ENCODE assay signal across 15 mouse cellular contexts in genomic region chr1:120607576-120608400, GRCm38 (mm10). TPM values are rescaled to one million over a fixed set of nuclear protein-coding genes. Genes with fewer than 3 reads are reported as not detected.
DNase-seq lines count a peak whose midpoint lies in the region; ATAC-seq and TF ChIP-seq lines count a peak whose summit lies in the region.
"Had no signal": no experiment of that assay in that cellular context is flagged by ENCODE, and none has a peak within 500 bp of the region (broad histone marks: within the 10 kb centered on the region; RNA-seq: fewer than 3 reads in every experiment).

No protein-coding gene starts in this region.

- no peak for TF ChIP-seq CTCF in hindbrain, postnatal 0 days (IDR thresholded peaks at IDR 0.05; ENCODE audit: low read depth)
- TF ChIP-seq CTCF in midbrain, postnatal 0 days (IDR thresholded peaks at IDR 0.05): no peak

- peaks cover 100% of the 10 kb centered on the region for H3K27me3 ChIP-seq in forebrain, embryonic 10.5 days (ENCODE audit: poor library complexity, severe bottlenecking)
- peaks cover 97% of the 10 kb centered on the region for H3K27me3 ChIP-seq in forebrain, embryonic 12.5 days
- peaks cover 84% of the 10 kb centered on the region for H3K27me3 ChIP-seq in embryonic facial prominence, embryonic 11.5 days (ENCODE audit: control insufficient read depth, insufficient read depth, low read length)
- H3K27me3 ChIP-seq in hindbrain, postnatal 0 days (ENCODE audit: insufficient read depth, low read length): peaks cover 55% of the 10 kb centered on the region
- H3K27me3 ChIP-seq in midbrain, postnatal 0 days (ENCODE audit: insufficient read depth, low read length): peaks cover 43% of the 10 kb centered on the region

- WGBS in forebrain, embryonic 10.5 days: 4% methylated on average over 11 of the region's 11 CpGs
- 2% methylated on average over 11 of the region's 11 CpGs for whole genome bisulfite sequencing in forebrain, embryonic 12.5 days
- WGBS in embryonic facial prominence, embryonic 11.5 days: 3% methylated on average over 11 of the region's 11 CpGs
- WGBS in hindbrain, postnatal 0 days: 10% methylated on average over 11 of the region's 11 CpGs
- 15% methylated on average over 11 of the region's 11 CpGs for WGBS in midbrain, postnatal 0 days

- H3K36me3 ChIP-seq in forebrain, embryonic 10.5 days (replicated peaks): no peaks in the 10 kb centered on the region
- no peaks in the 10 kb centered on the region for H3K36me3 ChIP-seq in forebrain, embryonic 12.5 days (replicated peaks)
- no peaks in the 10 kb centered on the region for H3K36me3 ChIP-seq in embryonic facial prominence, embryonic 11.5 days (replicated peaks; ENCODE audit: control insufficient read depth, insufficient read depth, low read depth, low read length)
- H3K36me3 ChIP-seq in hindbrain, postnatal 0 days (ENCODE audit: insufficient read depth, low read length): no peaks in the 10 kb centered on the region
- H3K36me3 ChIP-seq in midbrain, postnatal 0 days (ENCODE audit: insufficient read depth, low read length): no peaks in the 10 kb centered on the region

- no peak overlapping the region for H3K27ac ChIP-seq in forebrain, embryonic 10.5 days
- no peak overlapping the region for H3K27ac ChIP-seq in forebrain, embryonic 12.5 days
- H3K27ac ChIP-seq in embryonic facial prominence, embryonic 11.5 days (replicated peaks; ENCODE audit: low read depth, low read length): no peak overlapping the region
- H3K27ac ChIP-seq in hindbrain, postnatal 0 days: no peak overlapping the region
- H3K27ac ChIP-seq in midbrain, postnatal 0 days (ENCODE audit: low read depth, low read length): peak overlapping the region; percentile 27

- DNase-seq in forebrain, embryonic 10.5 days (ENCODE audit: extremely low spot score, low spot score): peak; percentile 48
- peak; percentile 19 for DNase-seq in embryonic facial prominence, embryonic 11.5 days (ENCODE audit: low spot score)
- no peak for DNase-seq in hindbrain, postnatal 0 days (ENCODE audit: low spot score)
- no peak for DNase-seq in midbrain, postnatal 0 days (ENCODE audit: low spot score)
- no peak for DNase-seq in kidney, adult 9 months
- no peak for DNase-seq in frontal cortex, postnatal 14 days (ENCODE audit: low spot score in 2 of 2)
- DNase-seq: kidney, adult 11 months had no signal

- H3K4me3 ChIP-seq in forebrain, embryonic 10.5 days: no peak overlapping the region
- H3K4me3 ChIP-seq in forebrain, embryonic 12.5 days (replicated peaks): no peak overlapping the region
- no peak overlapping the region for H3K4me3 ChIP-seq in embryonic facial prominence, embryonic 11.5 days (ENCODE audit: low read depth, low read length)
- H3K4me3 ChIP-seq in hindbrain, postnatal 0 days (ENCODE audit: low read length): peak overlapping the region; percentile 53
- peak overlapping the region; percentile 51 for H3K4me3 ChIP-seq in midbrain, postnatal 0 days (ENCODE audit: low read depth, low read length)

- peaks cover 24% of the 10 kb centered on the region for H3K4me1 ChIP-seq in forebrain, embryonic 10.5 days
- H3K4me1 ChIP-seq in forebrain, embryonic 12.5 days: peaks cover 13% of the 10 kb centered on the region
- H3K4me1 ChIP-seq in embryonic facial prominence, embryonic 11.5 days (ENCODE audit: control insufficient read depth, insufficient read depth, low read length): peaks cover 4% of the 10 kb centered on the region; the same call in 1 of the 2 replicates
- no peaks in the 10 kb centered on the region for H3K4me1 ChIP-seq in hindbrain, postnatal 0 days (ENCODE audit: insufficient read depth, low read length)
- H3K4me1 ChIP-seq in midbrain, postnatal 0 days (ENCODE audit: insufficient read depth, low read length): no peaks in the 10 kb centered on the region

- no peak for ATAC-seq in forebrain, embryonic 12.5 days (ENCODE audit: low FRiP score)
- ATAC-seq in embryonic facial prominence, embryonic 11.5 days (replicated peaks; ENCODE audit: insufficient number of reproducible peaks, low FRiP score, low TSS enrichment, low read depth): no peak
- no peak for ATAC-seq in hindbrain, postnatal 0 days
- ATAC-seq in midbrain, postnatal 0 days (ENCODE audit: low FRiP score): no peak
- ATAC-seq in erythroid progenitor cell, adult 5-6 weeks (replicated peaks; ENCODE audit: low FRiP score, poor library complexity, severe bottlenecking): no peak

- no peak overlapping the region for H3K9ac ChIP-seq in forebrain, embryonic 12.5 days
- H3K9ac ChIP-seq in embryonic facial prominence, embryonic 11.5 days (replicated peaks; ENCODE audit: low read length): no peak overlapping the region
- no peak overlapping the region for H3K9ac ChIP-seq in hindbrain, postnatal 0 days (replicated peaks; ENCODE audit: low read length)
- H3K9ac ChIP-seq in midbrain, postnatal 0 days (replicated peaks; ENCODE audit: low read length, poor library complexity, severe bottlenecking): peak overlapping the region; percentile 30; the same call in 1 of the 2 replicates
- H3K9ac ChIP-seq: lung, embryonic 14.5 days had no signal

- H3K9me3 ChIP-seq in forebrain, embryonic 10.5 days: no peaks in the 10 kb centered on the region
- H3K9me3 ChIP-seq in forebrain, embryonic 12.5 days: no peaks in the 10 kb centered on the region
- H3K9me3 ChIP-seq in embryonic facial prominence, embryonic 11.5 days (replicated peaks; ENCODE audit: control insufficient read depth, low read length): no peaks in the 10 kb centered on the region
- H3K9me3 ChIP-seq in hindbrain, postnatal 0 days (ENCODE audit: low read length): no peaks in the 10 kb centered on the region
- H3K9me3 ChIP-seq in midbrain, postnatal 0 days (ENCODE audit: low read length): no peaks in the 10 kb centered on the region

- H3K4me2 ChIP-seq in forebrain, embryonic 12.5 days: no peak overlapping the region
- H3K4me2 ChIP-seq in embryonic facial prominence, embryonic 11.5 days (ENCODE audit: low read depth, low read length): no peak overlapping the region
- peak overlapping the region; percentile 62 for H3K4me2 ChIP-seq in hindbrain, postnatal 0 days (ENCODE audit: low read depth, low read length)
- H3K4me2 ChIP-seq in midbrain, postnatal 0 days (ENCODE audit: low read depth, low read length, poor library complexity, severe bottlenecking): peak overlapping the region; percentile 63

RNA-seq across cellular contexts. Expression of gene En1, which starts 5.6 kb away (rescaled TPM):
- polyA plus RNA-seq in forebrain, embryonic 10.5 days (2016; fragmentation: Nextera tagmentation; extraction: Ambion mirVana): 0.10 TPM in 2 replicates
- polyA plus RNA-seq in forebrain, embryonic 12.5 days (2016; fragmentation: Nextera tagmentation; extraction: Ambion mirVana): 0.88 and 1.2 TPM in 2 replicates
- polyA plus RNA-seq in embryonic facial prominence, embryonic 11.5 days (2014; fragmentation: Nextera tagmentation; extraction: Ambion mirVana): 1.0 and 1.4 TPM in 2 replicates
- total RNA-seq in hindbrain, postnatal 0 days (2014; rRNA removed): 13.0 and 13.2 TPM in 2 replicates
- 6.3 and 6.9 TPM in 2 replicates for polyA plus RNA-seq in hindbrain, postnatal 0 days (2015; fragmentation: Nextera tagmentation; extraction: Ambion mirVana)
- 32.8 and 40.8 TPM in 2 replicates for total RNA-seq in midbrain, postnatal 0 days (2014; rRNA removed)
- 9.2 and 10.1 TPM in 2 replicates for polyA plus RNA-seq in midbrain, postnatal 0 days (2015; fragmentation: Nextera tagmentation; extraction: Ambion mirVana)
- total RNA-seq in erythroid progenitor cell, adult 5-6 weeks (2015; ENCODE audit: low replicate concordance): not detected in 2 replicates
- total RNA-seq in erythroid progenitor cell, adult 5-6 weeks (2017; ENCODE audit: low replicate concordance): not detected in 2 replicates
- total RNA-seq: heart, adult 18-20 months; heart, postnatal 14 days; left cerebral cortex, postnatal 14 days; monocyte, adult 5-6 weeks had no signal
- polyA plus RNA-seq: cortical plate, adult 2 months; lung, embryonic 14.5 days had no signal

Comparison
In these comparisons a context has a peak if more than half of its experiments do, and no peak if none do; other contexts are left out.
1. DNase-seq: peak in forebrain, embryonic 10.5 days (single experiment) and embryonic facial prominence, embryonic 11.5 days (single experiment); none in hindbrain, postnatal 0 days (single experiment), midbrain, postnatal 0 days (single experiment), kidney, adult 9 months (single experiment) and frontal cortex, postnatal 14 days (0 of 2).
2. H3K4me3 ChIP-seq: peak in hindbrain, postnatal 0 days (single experiment) and midbrain, postnatal 0 days (single experiment); none in forebrain, embryonic 10.5 days (single experiment), forebrain, embryonic 12.5 days (single experiment) and embryonic facial prominence, embryonic 11.5 days (single experiment).
3. H3K4me2 ChIP-seq: peak in hindbrain, postnatal 0 days (single experiment) and midbrain, postnatal 0 days (single experiment); none in forebrain, embryonic 12.5 days (single experiment) and embryonic facial prominence, embryonic 11.5 days (single experiment).